Mouse (Mus musculus) kidney, embryonic 16.5 days (tissue): Measurements from ENCODE around the gene Ebf4. TPM values are rescaled to one million over a fixed set of nuclear protein-coding genes. Genes with fewer than 3 reads are reported as not detected.

ENCODE experiments used
- ATAC-seq: fragments of 200-750 bp; cut with Nextera tagmentation; 2 replicates; pipeline ENCODE4 v1.8.0; 2017; ENCODE audit warnings: moderate TSS enrichment; ENCODE audit not compliant: low FRiP score, low TSS enrichment
- H3K27ac ChIP-seq: fragments of 300-500 bp; sonication (generic); 2 replicates; pipeline ENCODE4 v1.5.1; 2014; ENCODE audit warnings: low read length
- H3K27me3 ChIP-seq: fragments of 300-500 bp; sonication (generic); 2 replicates; pipeline ENCODE4 v1.6.1; 2014; ENCODE audit warnings: low read length, control low read depth, mixed read lengths; ENCODE audit not compliant: insufficient read depth
- H3K36me3 ChIP-seq: fragments of 300-500 bp; sonication (generic); 2 replicates; pipeline ENCODE4 v1.6.1; 2014; ENCODE audit warnings: low read length, control low read depth, mixed read lengths; ENCODE audit not compliant: insufficient read depth
- H3K4me1 ChIP-seq: fragments of 300-500 bp; sonication (generic); 2 replicates; pipeline ENCODE4 v1.6.1; 2014; ENCODE audit warnings: low read length, control low read depth, mixed read lengths; ENCODE audit not compliant: insufficient read depth
- H3K4me2 ChIP-seq: fragments of 300-500 bp; sonication (generic); replicated peaks from 2 replicates; pipeline ENCODE4 v1.6.1; 2014; ENCODE audit warnings: low read depth, low read length
- H3K4me3 ChIP-seq: fragments of 300-500 bp; sonication (generic); 2 replicates; pipeline ENCODE4 v1.5.1; 2014; ENCODE audit warnings: mild to moderate bottlenecking, low read length
- H3K9ac ChIP-seq: fragments of 300-500 bp; sonication (generic); replicated peaks from 2 replicates; pipeline ENCODE4 v1.6.1; 2014; ENCODE audit warnings: low read length
- H3K9me3 ChIP-seq: fragments of 300-500 bp; sonication (generic); 2 replicates; pipeline ENCODE4 v1.6.1; 2016; ENCODE audit warnings: low read length, control low read depth
- WGBS: fragments of 180-500 bp; shearing (Covaris S2); extraction: QIAGEN DNeasy Blood & Tissue Kit; methylation state at CpG from one replicate; pipeline ENCODE4 v1.1.7; 2014; 5-methylcytosine and 5-hydroxymethylcytosine counted together
- polyA plus RNA-seq: library from polyadenylated mRNA; unstranded; fragments of >200 nt; fragmentation: Nextera tagmentation; extraction: Ambion mirVana; gene quantifications from 2 replicates; pipeline ENCODE4 v1.2.1, GENCODE M21; 2015

The Ebf4 gene
- polyA plus RNA-seq, 1 experiment from 2014 or later, result 2.1 TPM

DNA sequence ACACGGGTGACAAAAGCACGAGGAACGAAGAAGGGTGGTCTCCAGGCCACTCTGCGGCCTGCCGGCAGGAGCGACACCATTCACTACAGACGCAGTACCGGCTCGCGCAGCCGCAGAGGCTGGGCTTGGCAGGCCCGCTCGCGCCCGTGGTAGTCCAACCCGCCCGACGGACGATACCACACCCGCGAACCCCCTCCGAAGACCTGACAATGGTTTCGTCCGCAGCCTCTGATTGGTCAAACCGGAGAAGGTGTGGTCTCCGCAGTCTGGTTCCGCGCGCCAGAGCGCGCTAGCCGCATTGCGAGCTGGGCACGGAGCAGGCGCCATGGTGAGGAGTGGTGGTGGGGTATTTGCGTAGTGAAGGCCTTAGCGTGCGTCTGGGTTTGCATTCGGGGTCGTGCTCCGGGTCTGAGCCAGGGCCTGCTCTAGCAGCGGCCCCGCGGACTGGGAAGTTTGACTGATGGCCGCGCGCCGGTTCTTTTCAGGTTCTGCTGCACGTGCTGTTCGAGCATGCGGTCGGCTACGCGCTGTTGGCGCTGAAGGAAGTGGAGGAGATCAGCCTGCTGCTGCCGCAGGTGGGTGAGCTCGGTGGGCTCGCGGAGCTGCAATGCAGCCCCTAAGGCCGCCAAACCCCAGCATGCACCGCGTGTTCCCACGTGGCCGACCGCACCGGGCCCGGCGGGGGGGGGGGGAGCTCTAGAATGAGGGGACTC, 20.7 kb upstream of the Ebf4 start, which contains the start of gene Nop56:
Gene Nop56, plus strand, starts transcription at position 282 of the 713 bp plus-strand sequence.
- no peaks in the 10 kb centered on the region for H3K27me3 ChIP-seq
- peak within 1 kb of the TSS; percentile 71 for H3K4me2 ChIP-seq
- peak within 1 kb of the TSS; percentile 89 for H3K9ac ChIP-seq
- peaks cover 28% of the 10 kb centered on the region for H3K4me1 ChIP-seq
- peak; percentile 98 for ATAC-seq
- peaks cover 38% of the 10 kb centered on the region for H3K36me3 ChIP-seq
- H3K4me3 ChIP-seq, result peak within 1 kb of the TSS; percentile 90
- no peaks in the 10 kb centered on the region for H3K9me3 ChIP-seq
- WGBS, result under 1% methylated on average over 68 of the region's 68 CpGs
- H3K27ac ChIP-seq, result peak within 1 kb of the TSS; percentile 93

DNA sequence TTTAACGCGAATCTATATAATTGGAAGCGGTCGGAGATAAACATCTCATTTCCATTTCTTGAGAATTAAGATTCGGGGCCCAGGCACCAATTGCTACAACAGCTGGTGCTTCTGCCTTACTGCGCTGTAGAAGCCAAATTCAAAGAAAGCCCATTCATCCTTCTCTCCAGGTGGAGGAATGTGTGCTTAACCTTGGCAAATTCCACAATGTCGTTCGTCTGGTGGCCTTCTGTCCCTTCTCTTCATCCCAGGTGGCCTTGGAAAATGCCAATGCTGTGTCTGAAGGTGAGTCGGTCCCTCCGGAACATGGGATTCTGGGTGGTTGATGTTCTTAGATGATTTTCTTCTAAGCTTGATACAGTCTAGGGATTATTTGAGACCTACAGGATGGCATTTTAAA, 20.1 kb upstream of the Ebf4 start:
- under 1% methylated on average over 10 of the region's 10 CpGs for WGBS
- no peaks in the 10 kb centered on the region for H3K9me3 ChIP-seq
- H3K4me2 ChIP-seq, result peak overlapping the region; percentile 71
- no peaks in the 10 kb centered on the region for H3K27me3 ChIP-seq
- peaks cover 43% of the 10 kb centered on the region for H3K36me3 ChIP-seq
- no peak for ATAC-seq
- H3K4me1 ChIP-seq, result peaks cover 28% of the 10 kb centered on the region
- H3K27ac ChIP-seq, result peak overlapping the region; percentile 93
- H3K4me3 ChIP-seq, result peak overlapping the region; percentile 90
- peak overlapping the region; percentile 89 for H3K9ac ChIP-seq

DNA sequence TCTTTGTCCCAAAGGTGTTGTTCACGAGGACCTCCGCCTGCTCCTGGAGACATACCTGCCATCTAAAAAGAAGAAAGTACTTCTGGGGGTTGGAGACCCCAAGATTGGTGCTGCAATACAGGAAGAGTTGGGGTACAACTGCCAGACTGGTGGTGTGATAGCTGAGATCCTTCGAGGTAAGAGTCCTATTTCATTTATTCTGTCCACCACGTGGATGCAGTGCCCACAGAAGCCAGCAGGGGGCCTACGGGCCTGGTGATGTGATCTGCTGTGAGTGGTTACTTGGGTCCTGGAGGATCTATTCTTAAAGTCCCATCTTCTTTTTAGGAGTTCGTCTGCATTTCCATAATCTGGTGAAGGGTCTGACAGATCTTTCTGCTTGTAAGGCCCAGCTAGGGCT, 19.3 kb upstream of the Ebf4 start:
- Histone ChIP-seq H3K27me3 (no peaks in the 10 kb centered on the region), H3K36me3 (peaks cover 51% of the 10 kb centered on the region), H3K9ac (peak overlapping the region; percentile 89), H3K4me3 (peak overlapping the region; percentile 90), H3K27ac (no peak overlapping the region), H3K4me1 (peaks cover 28% of the 10 kb centered on the region), H3K4me2 (peak overlapping the region; percentile 71), H3K9me3 (no peaks in the 10 kb centered on the region)
- ATAC-seq, result no peak
- WGBS, result 46% methylated on average over 6 of the region's 6 CpGs

DNA sequence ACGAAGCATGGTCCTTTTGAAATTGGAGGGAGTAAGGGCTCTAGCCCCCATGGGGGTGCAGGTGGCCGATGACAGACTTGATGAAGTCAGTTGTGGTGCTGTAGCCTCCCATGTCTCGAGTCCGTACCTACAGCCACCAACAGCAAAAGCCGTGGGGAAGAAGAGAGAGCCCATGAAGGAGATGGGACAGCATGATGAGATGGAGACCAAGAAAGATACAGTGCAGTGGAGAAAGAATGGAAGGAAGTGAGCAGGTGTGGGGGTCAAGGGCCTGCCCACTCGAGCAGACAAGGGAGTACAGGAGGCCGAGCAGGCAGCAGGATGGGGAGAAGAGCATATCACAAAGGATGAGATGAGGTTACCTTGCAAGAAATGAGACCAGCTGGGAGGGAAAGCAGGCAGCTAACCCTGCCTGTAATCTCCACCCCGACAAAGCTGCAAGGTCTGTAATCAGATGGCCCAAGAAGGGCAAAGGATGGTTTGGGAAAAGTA, 15.3 kb upstream of the Ebf4 start:
- no peaks in the 10 kb centered on the region for H3K27me3 ChIP-seq
- H3K9ac ChIP-seq, result no peak overlapping the region
- no peak for ATAC-seq
- H3K9me3 ChIP-seq, result no peaks in the 10 kb centered on the region
- peaks cover 29% of the 10 kb centered on the region for H3K4me1 ChIP-seq
- peaks cover 69% of the 10 kb centered on the region for H3K36me3 ChIP-seq
- no peak overlapping the region for H3K4me3 ChIP-seq
- no peak overlapping the region for H3K4me2 ChIP-seq
- 34% methylated on average over 8 of the region's 8 CpGs for WGBS
- no peak overlapping the region for H3K27ac ChIP-seq

DNA sequence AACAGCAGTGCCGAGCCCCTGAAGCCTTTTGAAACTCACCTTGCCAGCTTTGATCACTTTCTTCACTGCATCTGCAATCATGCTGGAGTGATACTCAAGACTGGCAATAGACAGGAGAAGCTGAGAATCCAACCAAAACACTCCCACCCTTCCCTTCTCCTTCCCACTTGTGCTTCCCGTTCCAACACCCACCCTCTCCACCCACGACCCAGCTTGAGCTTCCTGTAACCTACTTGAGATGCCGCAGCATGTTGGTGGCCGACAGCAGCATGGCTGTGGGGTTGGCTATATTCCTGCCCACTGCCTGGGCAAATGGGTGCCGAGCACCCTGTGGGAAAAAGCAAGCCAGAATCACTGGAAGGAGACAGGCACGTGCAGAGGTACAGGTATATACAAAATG, 14.7 kb upstream of the Ebf4 start:
- H3K36me3 ChIP-seq, result peaks cover 69% of the 10 kb centered on the region
- no peak overlapping the region for H3K4me2 ChIP-seq
- no peak for ATAC-seq
- H3K27me3 ChIP-seq, result no peaks in the 10 kb centered on the region
- H3K4me1 ChIP-seq, result peaks cover 31% of the 10 kb centered on the region
- 54% methylated on average over 7 of the region's 7 CpGs for WGBS
- no peak overlapping the region for H3K9ac ChIP-seq
- H3K9me3 ChIP-seq, result no peaks in the 10 kb centered on the region
- H3K27ac ChIP-seq, result no peak overlapping the region
- H3K4me3 ChIP-seq, result no peak overlapping the region

DNA sequence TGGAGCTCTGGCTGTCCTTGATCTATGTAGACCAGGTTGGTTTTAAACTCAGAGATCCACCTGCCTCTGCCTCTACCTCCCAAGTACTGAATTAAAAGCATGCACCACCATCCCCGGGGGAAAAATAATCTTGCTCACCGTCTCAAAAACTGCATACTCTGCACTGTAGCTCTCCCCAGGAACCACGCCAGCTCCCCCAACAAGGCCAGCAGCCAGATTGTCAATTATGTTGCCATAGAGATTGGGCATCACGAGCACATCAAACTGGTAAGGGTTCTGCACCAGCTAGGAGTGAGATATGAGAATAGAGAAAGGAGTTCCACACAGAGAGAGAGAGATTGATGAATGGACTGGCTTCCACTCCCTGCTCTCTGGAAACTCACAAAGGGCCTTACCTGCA, 14.2 kb upstream of the Ebf4 start:
- peaks cover 63% of the 10 kb centered on the region for H3K36me3 ChIP-seq
- 75% methylated on average over 4 of the region's 4 CpGs for WGBS
- no peak for ATAC-seq
- H3K4me3 ChIP-seq, result no peak overlapping the region
- peaks cover 25% of the 10 kb centered on the region for H3K4me1 ChIP-seq
- no peak overlapping the region for H3K9ac ChIP-seq
- no peak overlapping the region for H3K27ac ChIP-seq
- no peaks in the 10 kb centered on the region for H3K27me3 ChIP-seq
- no peaks in the 10 kb centered on the region for H3K9me3 ChIP-seq
- no peak overlapping the region for H3K4me2 ChIP-seq

DNA sequence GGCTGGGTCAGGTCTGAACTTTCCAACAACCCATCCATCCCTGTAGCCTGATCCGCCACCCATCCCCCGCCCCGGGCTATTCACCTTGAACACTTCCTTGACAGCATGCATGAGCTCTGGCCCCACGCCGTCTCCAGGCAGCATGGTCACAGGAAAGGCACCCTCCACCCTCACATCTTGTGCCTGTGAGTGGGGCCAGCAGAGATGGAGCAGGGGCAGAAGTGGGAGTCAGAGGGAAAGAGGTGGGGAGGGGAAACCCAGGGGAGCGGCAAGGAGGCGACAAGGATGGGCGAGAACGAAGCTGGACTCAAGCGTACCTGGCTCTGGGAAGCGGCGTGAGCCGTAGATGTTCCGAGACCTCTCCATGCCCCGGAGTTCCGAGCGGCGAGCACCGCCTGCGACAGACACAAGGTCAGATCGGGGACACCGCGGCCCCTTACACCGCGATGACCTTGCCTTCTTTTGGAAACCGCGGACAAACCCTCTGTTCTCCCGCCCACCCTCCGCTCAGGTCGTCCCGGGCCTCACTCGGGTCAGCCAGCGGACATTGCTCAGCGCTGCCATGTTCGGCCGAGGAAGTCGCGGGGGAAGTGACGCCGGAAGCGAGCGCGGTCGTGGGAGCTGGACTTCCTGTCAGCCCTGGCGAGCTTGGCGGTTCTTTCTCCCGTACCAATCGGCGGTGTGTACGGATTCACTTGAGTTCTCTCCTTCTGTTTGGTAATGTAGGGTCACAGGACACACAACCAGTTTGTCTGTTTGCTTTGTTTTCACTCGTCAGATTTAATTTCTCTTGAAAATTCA, 10.9 kb upstream of the Ebf4 start, which contains the start of gene Idh3b:
Gene Idh3b, minus strand, starts transcription at position 694 of the 801 bp plus-strand sequence.
- peak within 1 kb of the TSS; percentile 93 for H3K4me3 ChIP-seq
- H3K4me1 ChIP-seq, result peaks cover 12% of the 10 kb centered on the region
- peak within 1 kb of the TSS; percentile 93 for H3K4me2 ChIP-seq
- ATAC-seq, result peak; percentile 90
- peak within 1 kb of the TSS; percentile 87 for H3K27ac ChIP-seq
- H3K9ac ChIP-seq, result peak within 1 kb of the TSS; percentile 92
- WGBS, result under 1% methylated on average over 51 of the region's 51 CpGs
- H3K27me3 ChIP-seq, result no peaks in the 10 kb centered on the region
- no peaks in the 10 kb centered on the region for H3K9me3 ChIP-seq
- peaks cover 33% of the 10 kb centered on the region for H3K36me3 ChIP-seq

DNA sequence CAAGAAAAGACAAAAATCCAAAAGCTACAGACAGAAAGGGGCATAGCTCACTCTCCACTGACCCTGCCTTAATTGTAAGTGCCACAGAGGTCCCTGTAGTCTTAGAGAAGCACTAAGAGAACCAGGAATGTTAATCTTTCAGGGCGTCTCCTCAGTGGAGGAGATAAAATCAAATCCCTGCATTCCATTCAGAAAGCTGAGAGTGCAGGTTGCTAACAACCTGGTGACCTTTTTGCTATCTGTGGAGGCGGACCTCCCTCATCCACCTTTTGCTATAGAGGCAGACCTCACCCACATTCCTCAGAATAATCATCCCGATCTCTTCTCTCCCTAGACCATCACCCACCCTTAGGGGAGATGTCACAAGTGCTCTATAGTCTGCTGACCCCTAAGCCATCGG, 5.9 kb upstream of the Ebf4 start:
- no peaks in the 10 kb centered on the region for H3K9me3 ChIP-seq
- WGBS, result 61% methylated on average over 4 of the region's 4 CpGs
- H3K4me1 ChIP-seq, result peaks cover 14% of the 10 kb centered on the region
- no peak overlapping the region for H3K4me2 ChIP-seq
- no peaks in the 10 kb centered on the region for H3K36me3 ChIP-seq
- H3K9ac ChIP-seq, result no peak overlapping the region
- ATAC-seq, result no peak
- H3K4me3 ChIP-seq, result no peak overlapping the region
- H3K27ac ChIP-seq, result no peak overlapping the region
- H3K27me3 ChIP-seq, result no peaks in the 10 kb centered on the region

DNA sequence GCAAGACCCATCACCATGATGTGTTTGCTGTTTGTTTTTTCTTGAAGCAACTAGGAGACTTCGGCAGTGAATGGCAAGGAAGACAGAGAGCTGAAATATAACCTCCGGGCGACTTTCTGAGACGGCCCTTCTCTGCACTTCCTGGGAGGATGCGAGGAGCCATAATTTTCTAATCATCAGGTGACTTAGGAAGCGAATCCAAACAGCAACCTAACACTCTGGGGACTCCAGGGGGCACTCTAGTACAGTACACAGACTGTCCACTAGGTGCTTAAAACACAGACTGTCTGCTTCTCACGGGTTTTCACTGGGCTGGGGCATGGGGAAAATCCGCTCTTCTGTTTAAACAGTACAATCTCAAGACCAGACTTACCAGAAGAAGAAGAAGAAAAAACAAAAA, 3.5 kb upstream of the Ebf4 start:
- H3K9ac ChIP-seq, result no peak overlapping the region
- H3K4me1 ChIP-seq, result peaks cover 24% of the 10 kb centered on the region
- 2% methylated on average over 8 of the region's 8 CpGs for WGBS
- H3K4me3 ChIP-seq, result no peak overlapping the region
- no peak overlapping the region for H3K4me2 ChIP-seq
- ATAC-seq, result peak; percentile 14; the same call in 1 of the 2 replicates
- no peaks in the 10 kb centered on the region for H3K9me3 ChIP-seq
- no peaks in the 10 kb centered on the region; the same call in 1 of the 2 replicates for H3K27me3 ChIP-seq
- no peak overlapping the region for H3K27ac ChIP-seq
- no peaks in the 10 kb centered on the region for H3K36me3 ChIP-seq
